Mouse (Mus musculus): Measurements from ENCODE around the gene Lrrk2.
"Not testable (repeated sequence)": the region's sequence is repeated elsewhere in the genome, so short reads cannot be mapped to it uniquely, and the experiment has no call there.

Gene Lrrk2

GRCm38 (mm10) chr15:91693051-91693450 lies 20.1 kb downstream of the Lrrk2 start:
- DNase-seq: no peak

GRCm38 (mm10) chr15:91693856-91694255 lies 20.9 kb downstream of the Lrrk2 start:
- DNase-seq: no peak

GRCm38 (mm10) chr15:91700841-91701240 lies 27.9 kb downstream of the Lrrk2 start:
- no peak for DNase-seq

GRCm38 (mm10) chr15:91702991-91703715 lies 30.2 kb downstream of the Lrrk2 start:
- peak; percentile 40 for DNase-seq

- DNase-seq: no peak
These were observed 31.1 kb downstream of the Lrrk2 start for GRCm38 (mm10) chr15:91704091-91704490.

GRCm38 (mm10) chr15:91709207-91710130 lies 36.5 kb downstream of the Lrrk2 start:
- DNase-seq: no peak

GRCm38 (mm10) chr15:91735216-91735922 lies 62.4 kb downstream of the Lrrk2 start:
- DNase-seq: no peak

- DNase-seq: no peak
These were observed 64.0 kb downstream of the Lrrk2 start for GRCm38 (mm10) chr15:91736791-91737533.

GRCm38 (mm10) chr15:91738808-91739207 lies 65.8 kb downstream of the Lrrk2 start:
- no peak for DNase-seq

GRCm38 (mm10) chr15:91745501-91745900 lies 72.5 kb downstream of the Lrrk2 start:
- DNase-seq: peak; percentile 38

- DNase-seq: peak; percentile 57
These were observed 79.1 kb downstream of the Lrrk2 start for GRCm38 (mm10) chr15:91752111-91752510.

GRCm38 (mm10) chr15:91753378-91754080 lies 80.6 kb downstream of the Lrrk2 start:
- peak; percentile 28 for DNase-seq

GRCm38 (mm10) chr15:91754546-91754945 lies 81.6 kb downstream of the Lrrk2 start:
- no peak for DNase-seq

- no peak for DNase-seq
These were observed 82.8 kb downstream of the Lrrk2 start for GRCm38 (mm10) chr15:91755756-91756155.

- no peak for DNase-seq
These were observed 99.1 kb downstream of the Lrrk2 start for GRCm38 (mm10) chr15:91772041-91772440.

GRCm38 (mm10) chr15:91779166-91779565 lies 106.2 kb downstream of the Lrrk2 start:
- DNase-seq: no peak

GRCm38 (mm10) chr15:91781172-91781571 lies 108.2 kb downstream of the Lrrk2 start:
- peak; percentile 10 for DNase-seq

GRCm38 (mm10) chr15:91788338-91788737 lies 115.4 kb downstream of the Lrrk2 start:
- no peak for DNase-seq

GRCm38 (mm10) chr15:91806463-91806862 lies 133.5 kb downstream of the Lrrk2 start:
- no peak for DNase-seq

- DNase-seq: no peak
These were observed 162.3 kb downstream of the Lrrk2 start for GRCm38 (mm10) chr15:91835319-91835718.

- no peak for DNase-seq
These were observed 165.0 kb downstream of the Lrrk2 start, which contains the start of gene Smgc for GRCm38 (mm10) chr15:91837965-91838364. Smgc (plus strand) TSS chr15:91838265.

- DNase-seq: not testable (repeated sequence)
These were observed 191.2 kb downstream of the Lrrk2 start for GRCm38 (mm10) chr15:91864130-91864529.

Measured in layer of hippocampus, adult 9-11 months (tissue).